Mouse (Mus musculus) heart, postnatal 14 days (tissue): ENCODE measurements around the gene Chd6. TPM values are rescaled to one million over a fixed set of nuclear protein-coding genes. Genes with fewer than 3 reads are reported as not detected.
A peak's percentile ranks its signal among the peaks of the same experiment; 100 is the strongest.

ENCODE experiments used
- DNase-seq, 2 experiments: peaks; one replicate each; pipeline ENCODE4 v3.0.0; 2021 to 2022
- intact Hi-C: fragments of 180-260 bp; cut with DNase I; formaldehyde crosslinking; loops from one replicate; pipeline ENCODE4 v1.15.1; 2025
- total RNA-seq, 2 experiments: library from RNA; stranded (reverse); gene quantifications; 2 replicates each; pipeline ENCODE4 v1.2.3; 2021

Chd6 gene
- total RNA-seq, 2 experiments from 2014 or later = 87.6 to 95.7 TPM

GRCm38 (mm10) chr2:160940930-160941709, 167.8 kb downstream of the Chd6 start:
- intact Hi-C loops = loop anchor here (2.0 kb wide), 1 partner anchor 342 kb away; no protein-coding TSS in a partner anchor
- peak in 1 of 2 experiments; percentile 39 for DNase-seq

DNA sequence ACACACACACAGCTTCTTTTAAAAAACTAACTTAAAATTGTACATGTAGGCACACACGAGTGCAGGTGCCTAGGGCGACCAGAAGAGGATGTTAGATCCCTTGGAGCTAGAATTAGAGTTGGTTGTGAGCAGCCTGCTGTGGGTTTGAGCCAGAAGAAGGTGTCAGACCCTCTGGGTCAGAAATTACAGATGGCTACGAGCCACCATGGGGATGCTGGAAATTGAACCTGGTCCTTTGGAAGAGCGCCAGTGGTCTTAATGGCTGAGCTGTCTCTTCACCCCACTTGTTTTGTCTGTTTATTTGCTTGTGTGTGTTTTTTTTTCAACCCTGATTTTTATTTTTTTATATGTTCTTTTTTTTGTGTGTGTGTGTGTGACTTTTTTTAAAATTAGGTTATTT, 174.4 kb downstream of the Chd6 start:
- intact Hi-C loops = no loop called here

DNA sequence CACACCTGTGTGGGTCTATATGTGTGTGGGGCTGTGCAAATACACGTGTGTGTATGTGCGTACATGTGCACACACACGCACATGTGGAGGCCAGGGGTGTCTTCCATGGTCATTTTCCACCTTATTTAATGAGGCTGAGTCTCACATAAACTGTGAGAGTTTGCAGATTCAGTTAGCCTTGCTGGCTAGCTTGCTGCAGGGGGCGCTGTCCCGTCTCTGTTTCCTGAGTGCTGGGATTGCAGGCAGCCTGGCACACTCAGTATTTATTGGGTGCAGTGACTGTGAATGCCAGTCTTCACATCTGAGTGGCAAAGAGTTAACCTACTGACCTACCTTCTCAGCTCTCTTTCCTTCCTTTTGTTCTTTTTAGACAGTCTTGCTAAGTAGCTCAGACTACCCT, 175.0 kb downstream of the Chd6 start:
- no peak for DNase-seq
- intact Hi-C loops = no loop called here

More for the DNA sequence above, 174.4 kb downstream of the Chd6 start:
- DNase-seq = no peak

- intact Hi-C loops = no loop called here
Observed at GRCm38 (mm10) chr2:160932981-160933380, 175.9 kb downstream of the Chd6 start.

GRCm38 (mm10) chr2:160932325-160932724, 176.6 kb downstream of the Chd6 start:
- intact Hi-C loops = no loop called here
- DNase-seq = peak; percentile 35 to 44

More at GRCm38 (mm10) chr2:160932981-160933380, 175.9 kb downstream of the Chd6 start:
- no peak for DNase-seq

GRCm38 (mm10) chr2:160931378-160931777, 177.5 kb downstream of the Chd6 start:
- intact Hi-C loops = no loop called here
- no peak for DNase-seq

DNA sequence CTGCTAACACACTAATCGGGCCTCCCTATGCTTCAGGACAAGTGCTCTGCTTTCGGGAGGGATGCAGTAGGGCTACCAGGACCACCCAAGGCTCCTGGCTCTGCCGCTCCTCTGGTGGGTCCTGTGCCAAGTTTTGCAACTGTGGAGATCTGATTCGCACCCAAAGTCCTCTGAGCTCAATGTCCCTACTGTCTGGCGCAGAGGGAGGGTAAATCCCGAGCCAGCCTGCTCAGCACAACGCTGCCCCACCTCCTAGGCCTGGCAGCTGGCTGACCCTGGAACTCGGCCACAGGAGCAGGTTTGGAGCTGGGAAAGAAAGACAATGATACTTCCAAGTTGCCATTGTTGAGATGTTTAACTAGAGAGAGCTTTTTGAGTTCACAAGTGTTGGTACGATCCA, 183.7 kb downstream of the Chd6 start:
- intact Hi-C loops = no loop called here
- peak; percentile 27 to 50 for DNase-seq

- intact Hi-C loops = no loop called here
- DNase-seq = no peak
Observed at GRCm38 (mm10) chr2:160921285-160921684, 187.6 kb downstream of the Chd6 start.

GRCm38 (mm10) chr2:160918930-160919215, 190.0 kb downstream of the Chd6 start:
- intact Hi-C loops = no loop called here
- no peak for DNase-seq

DNA sequence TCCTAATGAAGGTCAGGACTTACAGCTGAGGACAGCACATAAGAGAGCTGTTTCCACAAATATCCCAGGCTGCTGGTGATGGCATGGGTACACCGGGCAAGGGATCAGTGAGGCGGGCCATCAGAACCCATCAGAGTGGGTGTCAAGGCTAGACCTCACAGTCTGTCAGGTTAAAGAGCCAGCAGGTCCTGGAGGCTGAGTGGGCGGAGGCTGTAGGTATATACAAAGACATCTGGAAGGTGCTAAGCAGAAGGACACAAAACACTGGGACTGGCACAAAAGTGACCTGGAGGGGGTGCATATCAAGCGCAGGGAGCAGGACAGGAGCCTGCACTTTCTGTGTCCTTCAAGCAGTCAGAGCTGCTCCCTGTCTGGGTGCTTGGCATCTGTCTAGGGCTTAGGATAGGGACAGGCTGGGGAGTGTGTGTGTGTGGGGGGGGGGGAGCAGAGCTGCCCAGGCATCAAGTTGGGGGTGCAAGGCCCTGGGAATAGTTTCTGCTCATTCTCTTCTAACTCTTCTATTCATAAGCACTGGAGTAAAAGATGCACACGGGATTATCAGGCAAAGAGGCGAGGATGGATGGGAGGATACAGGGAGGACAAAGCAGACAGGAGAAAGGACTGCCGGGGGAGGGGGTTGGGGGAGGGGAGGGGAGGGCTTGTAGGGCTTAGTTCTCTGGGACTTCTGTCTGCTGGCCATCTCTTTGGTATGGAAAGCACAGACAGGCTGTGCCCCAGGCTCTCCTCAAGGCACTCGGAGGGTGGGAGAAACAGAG, 190.5 kb downstream of the Chd6 start:
- intact Hi-C loops = no loop called here
- DNase-seq = no peak

- DNase-seq = no peak
- intact Hi-C loops = no loop called here
Observed at GRCm38 (mm10) chr2:160917313-160917712, 191.6 kb downstream of the Chd6 start.

DNA sequence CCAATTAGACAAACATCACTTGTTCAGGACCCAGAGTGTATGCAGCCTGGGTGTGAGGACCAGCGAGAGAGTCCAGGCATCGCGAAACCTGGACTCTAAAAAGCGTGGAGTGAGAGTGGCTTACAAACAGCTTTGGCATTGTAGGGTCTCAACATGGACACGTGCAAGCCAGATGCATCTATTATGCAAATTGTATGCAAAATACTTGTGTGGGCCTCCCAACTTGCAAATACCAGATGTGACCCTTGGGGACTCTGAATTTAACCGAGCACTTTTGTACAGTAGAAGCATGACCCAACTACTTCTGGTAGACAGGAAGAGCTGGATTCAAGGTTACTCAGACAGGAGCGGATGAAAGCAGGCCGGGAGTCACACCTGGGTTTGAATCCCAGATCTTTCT, 192.2 kb downstream of the Chd6 start:
- no peak for DNase-seq

GRCm38 (mm10) chr2:160915821-160916610, 192.9 kb downstream of the Chd6 start:
- no peak for DNase-seq
- intact Hi-C loops = no loop called here

More for the DNA sequence above, 192.2 kb downstream of the Chd6 start:
- intact Hi-C loops = no loop called here

DNA sequence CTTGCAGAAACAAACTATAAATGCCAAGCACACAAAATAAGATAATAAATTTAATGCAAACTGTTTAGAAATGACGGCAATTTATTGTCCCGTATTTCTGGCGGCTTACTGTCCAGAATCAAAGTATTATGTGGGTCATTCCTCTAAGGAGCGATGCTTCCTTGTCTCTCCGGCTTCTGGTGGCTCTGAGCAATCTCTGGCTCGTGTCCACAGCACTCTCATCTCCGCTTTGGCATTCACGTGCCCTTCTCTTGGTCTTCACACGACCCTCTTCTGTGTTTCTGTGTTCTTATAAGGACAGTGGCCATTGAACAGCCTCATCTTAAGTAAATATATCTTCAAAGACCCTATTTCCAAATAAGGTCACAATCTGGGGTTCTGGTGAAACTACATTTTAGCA, 194.2 kb downstream of the Chd6 start:
- intact Hi-C loops = no loop called here
- DNase-seq = no peak

DNA sequence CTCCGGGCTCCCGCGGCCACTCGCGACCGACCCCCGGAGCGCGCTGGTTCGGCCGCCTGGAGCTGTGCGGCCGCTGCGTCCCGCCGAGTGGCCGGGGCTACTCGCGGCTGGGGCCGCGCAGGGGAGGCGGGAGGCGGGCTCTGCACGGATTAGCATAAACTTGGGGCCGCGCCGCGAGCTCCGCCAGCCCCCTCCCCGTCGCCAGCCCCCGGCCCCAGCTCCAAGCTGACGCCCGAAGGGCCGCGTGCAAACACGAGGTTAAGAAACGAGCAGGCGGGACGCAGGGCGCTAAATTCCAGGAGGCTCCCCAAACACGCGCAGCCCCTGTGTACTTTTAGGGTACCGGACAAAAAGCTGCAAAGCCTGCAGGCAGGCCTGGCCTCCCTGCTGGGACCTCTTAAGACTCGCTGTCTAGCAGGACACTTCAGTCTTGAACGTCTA, 196.6 kb downstream of the Chd6 start, which contains the start of gene Emilin3:
Emilin3 (minus strand) TSS at position 98 of the 441 bp plus-strand sequence.
- DNase-seq = peak; percentile 17 to 22
- intact Hi-C loops = no loop called here

DNA sequence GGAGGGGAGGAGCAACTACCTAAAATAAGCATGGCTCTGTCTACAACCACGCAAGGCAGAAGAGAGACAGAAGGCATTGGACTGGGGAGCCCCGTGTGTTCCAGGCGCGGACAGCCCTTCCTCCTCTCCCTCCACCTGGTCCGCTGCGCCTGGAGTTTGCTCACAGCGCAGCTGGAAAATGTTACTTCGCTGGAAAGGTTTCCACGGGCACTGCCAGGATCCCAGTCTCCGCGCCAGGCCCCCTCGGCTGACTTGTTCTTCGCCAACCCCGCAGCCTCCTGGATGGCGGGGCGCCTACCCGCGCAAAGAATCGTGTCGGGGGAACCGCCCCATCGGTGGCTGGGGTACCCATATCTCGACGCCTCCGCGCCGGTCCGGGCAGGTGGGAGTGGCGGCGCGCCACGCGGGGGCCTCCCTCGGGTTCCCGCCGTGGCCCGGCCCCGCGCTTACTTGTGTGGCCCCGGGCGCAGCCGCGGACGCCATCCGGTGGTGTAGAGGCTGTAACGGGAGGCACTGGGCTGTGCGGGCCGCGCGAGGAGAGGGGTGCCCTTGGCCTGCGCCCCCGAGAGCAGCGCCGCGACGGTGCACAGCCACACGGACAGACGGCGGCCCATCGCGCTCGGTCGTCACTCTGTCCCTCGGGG, 197.2 kb downstream of the Chd6 start:
- DNase-seq = peak in 1 of 2 experiments; percentile 27
- intact Hi-C loops = no loop called here

GRCm38 (mm10) chr2:160910633-160911032, 198.2 kb downstream of the Chd6 start:
- no peak for DNase-seq
- intact Hi-C loops = no loop called here

GRCm38 (mm10) chr2:160908607-160909006, 200.3 kb downstream of the Chd6 start:
- DNase-seq = no peak
- intact Hi-C loops = no loop called here

DNA sequence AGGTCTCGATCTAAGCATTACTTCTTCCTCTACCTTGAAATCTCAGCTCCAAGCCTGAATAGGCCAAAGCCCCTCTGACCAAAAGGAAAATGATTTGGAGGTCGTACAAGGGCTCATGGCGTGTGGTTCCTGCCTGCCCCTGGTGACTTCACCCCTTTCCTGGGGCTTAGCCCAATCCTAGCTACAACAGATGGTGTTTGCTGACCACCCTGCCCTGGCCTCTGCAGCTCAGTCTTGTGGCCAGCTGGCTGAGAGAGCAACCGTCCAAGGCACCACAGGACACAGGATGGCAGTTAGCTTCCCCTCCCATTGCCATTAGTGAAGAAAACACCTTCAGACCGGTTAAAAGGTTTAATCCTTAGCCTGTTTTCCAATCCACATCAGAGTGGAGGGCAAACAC, 202.8 kb downstream of the Chd6 start:
- intact Hi-C loops = no loop called here
- DNase-seq = no peak

DNA sequence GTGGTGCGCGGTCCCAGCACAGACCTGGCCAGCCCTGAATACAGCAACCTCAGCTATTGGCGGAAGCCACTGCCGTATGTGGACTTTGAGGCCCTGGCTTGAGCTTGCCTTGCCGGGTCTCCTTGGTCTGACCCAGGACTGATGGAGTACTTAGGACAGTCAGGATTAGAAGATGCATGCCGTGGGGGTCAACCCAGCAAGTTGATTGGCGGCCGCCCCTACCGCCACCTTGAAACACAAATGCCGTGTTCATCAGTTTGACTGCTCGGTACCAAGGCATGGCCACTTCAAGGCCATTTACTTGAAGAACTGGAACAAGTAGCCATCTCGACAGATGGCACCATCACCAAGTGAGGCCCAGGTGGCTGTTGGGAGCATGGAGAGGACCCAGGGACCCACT, 203.6 kb downstream of the Chd6 start:
- DNase-seq = no peak
- intact Hi-C loops = no loop called here
